Mouse (Mus musculus): ENCODE measurements around the gene Syt17. TPM values are rescaled to one million over a fixed set of nuclear protein-coding genes. Genes with fewer than 3 reads are reported as not detected.

Syt17 gene
- polyA plus RNA-seq, 2 experiments: 1.6 to 2.0 TPM

GRCm38 (mm10) chr7:118490666-118491430, 42.8 kb upstream of the Syt17 start:
- Histone ChIP-seq H3K9ac (ENCODE audit: low read depth, low read length, severe bottlenecking) (peak overlapping the region; percentile 98), H3K4me2 (replicated peaks; ENCODE audit: low read depth, low read length, severe bottlenecking) (peak overlapping the region; percentile 85), H3K4me1 (ENCODE audit: control insufficient read depth, insufficient read depth, low read length) (peaks cover 35% of the 10 kb centered on the region), H3K36me3 (ENCODE audit: control insufficient read depth, insufficient read depth, low read length) (peaks cover 30% of the 10 kb centered on the region), H3K27ac (replicated peaks; ENCODE audit: low read depth, low read length) (peak overlapping the region; percentile 81), H3K9me3 (ENCODE audit: control insufficient read depth, low read length) (no peaks in the 10 kb centered on the region), H3K27me3 (ENCODE audit: control insufficient read depth, insufficient read depth, low read length) (peaks cover 8% of the 10 kb centered on the region; the same call in 1 of the 2 replicates), H3K4me3 (replicated peaks; ENCODE audit: low read length) (peak overlapping the region; percentile 84)
- DNase-seq (ENCODE audit: low spot score) (no peak), ATAC-seq (ENCODE audit: low FRiP score, low read depth) (peak; percentile 31)
- no peak for TF ChIP-seq POLR2A (IDR thresholded peaks at IDR 0.05; ENCODE audit: borderline replicate concordance, extremely low read depth, insufficient read depth, insufficient read length)
- WGBS: 3% methylated on average over 42 of the region's 67 CpGs

DNA sequence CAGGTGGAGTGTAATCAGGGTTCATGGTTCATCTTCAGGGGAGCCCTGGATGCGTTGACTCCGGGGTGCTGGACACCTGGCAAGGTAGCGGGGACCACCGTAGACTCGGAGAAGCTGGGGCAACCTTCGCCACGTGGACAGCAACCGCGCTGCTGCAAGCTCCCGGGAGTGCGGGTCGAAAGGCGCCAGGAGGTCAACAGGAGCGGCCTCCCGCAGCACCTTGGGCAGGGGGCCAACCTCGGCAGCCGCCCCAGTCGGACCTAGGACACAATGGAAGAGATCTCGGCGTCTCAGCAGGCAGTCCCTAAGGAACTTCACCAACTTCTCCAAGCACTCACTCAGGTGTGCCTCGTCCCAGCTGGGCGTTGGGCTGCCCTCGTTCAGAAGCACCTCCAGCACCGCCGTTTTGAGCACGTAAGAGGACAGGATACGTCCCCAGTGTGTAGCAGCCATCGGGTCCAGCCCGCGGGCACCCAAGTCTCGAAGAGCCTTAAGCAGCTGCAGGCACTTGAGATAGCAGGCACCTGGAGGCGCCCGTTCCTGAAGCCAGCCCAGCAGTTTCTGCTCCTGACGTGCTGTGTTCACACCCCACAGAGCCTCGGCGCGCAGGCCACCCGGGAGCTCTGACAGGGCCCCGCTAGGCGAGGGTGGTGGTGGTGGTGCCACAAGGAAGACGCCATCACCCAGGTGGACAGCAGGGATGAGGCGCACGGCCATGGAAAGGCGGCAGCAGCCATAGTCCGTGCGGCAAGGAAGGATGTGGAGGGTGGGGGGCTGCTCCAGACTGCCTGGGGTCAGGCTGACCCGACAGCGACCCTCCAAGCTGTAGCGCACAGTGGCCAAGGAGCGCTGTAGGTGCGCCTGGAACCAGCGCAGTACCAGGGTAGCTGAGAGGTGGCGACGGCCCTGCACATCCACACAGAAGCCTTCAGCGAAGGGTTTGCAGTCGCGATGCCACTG, 42.0 kb upstream of the Syt17 start:
- peaks cover 38% of the 10 kb centered on the region for H3K36me3 ChIP-seq (ENCODE audit: control insufficient read depth, insufficient read depth, low read length)
- peak overlapping the region; percentile 98 for H3K9ac ChIP-seq (ENCODE audit: low read depth, low read length, severe bottlenecking)
- peak overlapping the region; percentile 85 for H3K4me2 ChIP-seq (replicated peaks; ENCODE audit: low read depth, low read length, severe bottlenecking)
- no peak overlapping the region for H3K27ac ChIP-seq (replicated peaks; ENCODE audit: low read depth, low read length)
- DNase-seq (ENCODE audit: low spot score): no peak
- peaks cover 8% of the 10 kb centered on the region; the same call in 1 of the 2 replicates for H3K27me3 ChIP-seq (ENCODE audit: control insufficient read depth, insufficient read depth, low read length)
- no peaks in the 10 kb centered on the region for H3K9me3 ChIP-seq (ENCODE audit: control insufficient read depth, low read length)
- WGBS: 33% methylated on average over 54 of the region's 57 CpGs
- ATAC-seq (ENCODE audit: low FRiP score, low read depth): no peak
- no peak for TF ChIP-seq POLR2A (IDR thresholded peaks at IDR 0.05; ENCODE audit: borderline replicate concordance, extremely low read depth, insufficient read depth, insufficient read length)
- H3K4me3 ChIP-seq (replicated peaks; ENCODE audit: low read length): peak overlapping the region; percentile 84
- peaks cover 35% of the 10 kb centered on the region for H3K4me1 ChIP-seq (ENCODE audit: control insufficient read depth, insufficient read depth, low read length)

GRCm38 (mm10) chr7:118488060-118488664, 40.1 kb upstream of the Syt17 start:
- H3K27me3 ChIP-seq (ENCODE audit: control insufficient read depth, insufficient read depth, low read length): peaks cover 8% of the 10 kb centered on the region; the same call in 1 of the 2 replicates
- H3K9me3 ChIP-seq (ENCODE audit: control insufficient read depth, low read length): no peaks in the 10 kb centered on the region
- TF ChIP-seq POLR2A (IDR thresholded peaks at IDR 0.05; ENCODE audit: borderline replicate concordance, extremely low read depth, insufficient read depth, insufficient read length): no peak
- DNase-seq (ENCODE audit: low spot score): no peak
- WGBS: 33% methylated on average over 8 of the region's 8 CpGs
- H3K4me2 ChIP-seq (replicated peaks; ENCODE audit: low read depth, low read length, severe bottlenecking): peak overlapping the region; percentile 37
- H3K4me1 ChIP-seq (ENCODE audit: control insufficient read depth, insufficient read depth, low read length): peaks cover 35% of the 10 kb centered on the region
- H3K27ac ChIP-seq (replicated peaks; ENCODE audit: low read depth, low read length): 0 out of 2 replicates have a peak overlapping the region, but pooled peaks have one; percentile 19
- ATAC-seq (ENCODE audit: low FRiP score, low read depth): no peak
- no peak overlapping the region for H3K9ac ChIP-seq (ENCODE audit: low read depth, low read length, severe bottlenecking)
- H3K36me3 ChIP-seq (ENCODE audit: control insufficient read depth, insufficient read depth, low read length): peaks cover 43% of the 10 kb centered on the region
- H3K4me3 ChIP-seq (replicated peaks; ENCODE audit: low read length): 0 out of 2 replicates have a peak overlapping the region, but pooled peaks have one; percentile 0

- Histone ChIP-seq H3K27me3 (ENCODE audit: control insufficient read depth, insufficient read depth, low read length) (peaks cover 8% of the 10 kb centered on the region; the same call in 1 of the 2 replicates), H3K4me1 (ENCODE audit: control insufficient read depth, insufficient read depth, low read length) (peaks cover 31% of the 10 kb centered on the region), H3K4me2 (replicated peaks; ENCODE audit: low read depth, low read length, severe bottlenecking) (no peak overlapping the region), H3K36me3 (ENCODE audit: control insufficient read depth, insufficient read depth, low read length) (peaks cover 43% of the 10 kb centered on the region), H3K4me3 (replicated peaks; ENCODE audit: low read length) (no peak overlapping the region), H3K9ac (ENCODE audit: low read depth, low read length, severe bottlenecking) (no peak overlapping the region), H3K9me3 (ENCODE audit: control insufficient read depth, low read length) (no peaks in the 10 kb centered on the region), H3K27ac (replicated peaks; ENCODE audit: low read depth, low read length) (no peak overlapping the region)
- 60% methylated on average over 5 of the region's 5 CpGs for WGBS
- ATAC-seq (ENCODE audit: low FRiP score, low read depth): no peak
- TF ChIP-seq POLR2A (IDR thresholded peaks at IDR 0.05; ENCODE audit: borderline replicate concordance, extremely low read depth, insufficient read depth, insufficient read length): no peak
- DNase-seq (ENCODE audit: low spot score): no peak
Observed at GRCm38 (mm10) chr7:118486917-118487316, 38.9 kb upstream of the Syt17 start.

GRCm38 (mm10) chr7:118483996-118484395, 36.0 kb upstream of the Syt17 start:
- Histone ChIP-seq H3K4me3 (replicated peaks; ENCODE audit: low read length) (no peak overlapping the region), H3K4me2 (replicated peaks; ENCODE audit: low read depth, low read length, severe bottlenecking) (no peak overlapping the region)

More at GRCm38 (mm10) chr7:118483996-118484395, 36.0 kb upstream of the Syt17 start:
- Histone ChIP-seq H3K27ac (replicated peaks; ENCODE audit: low read depth, low read length) (no peak overlapping the region), H3K36me3 (ENCODE audit: control insufficient read depth, insufficient read depth, low read length) (peaks cover 27% of the 10 kb centered on the region; the same call in 1 of the 2 replicates), H3K9ac (ENCODE audit: low read depth, low read length, severe bottlenecking) (no peak overlapping the region), H3K4me1 (ENCODE audit: control insufficient read depth, insufficient read depth, low read length) (peaks cover 21% of the 10 kb centered on the region), H3K9me3 (ENCODE audit: control insufficient read depth, low read length) (no peaks in the 10 kb centered on the region), H3K27me3 (ENCODE audit: control insufficient read depth, insufficient read depth, low read length) (no peaks in the 10 kb centered on the region)
- TF ChIP-seq POLR2A (IDR thresholded peaks at IDR 0.05; ENCODE audit: borderline replicate concordance, extremely low read depth, insufficient read depth, insufficient read length): no peak
- ATAC-seq (ENCODE audit: low FRiP score, low read depth) (no peak), DNase-seq (ENCODE audit: low spot score) (no peak)
- 89% methylated on average over 1 of the region's 1 CpGs for WGBS

All from limb, embryonic 14.5 days (tissue).